Mouse (Mus musculus): Measurements from ENCODE around the gene Ncoa7.
"Not testable (repeated sequence)": the region's sequence is repeated elsewhere in the genome, so short reads cannot be mapped to it uniquely, and the experiment has no call there.

Ncoa7 gene

DNA sequence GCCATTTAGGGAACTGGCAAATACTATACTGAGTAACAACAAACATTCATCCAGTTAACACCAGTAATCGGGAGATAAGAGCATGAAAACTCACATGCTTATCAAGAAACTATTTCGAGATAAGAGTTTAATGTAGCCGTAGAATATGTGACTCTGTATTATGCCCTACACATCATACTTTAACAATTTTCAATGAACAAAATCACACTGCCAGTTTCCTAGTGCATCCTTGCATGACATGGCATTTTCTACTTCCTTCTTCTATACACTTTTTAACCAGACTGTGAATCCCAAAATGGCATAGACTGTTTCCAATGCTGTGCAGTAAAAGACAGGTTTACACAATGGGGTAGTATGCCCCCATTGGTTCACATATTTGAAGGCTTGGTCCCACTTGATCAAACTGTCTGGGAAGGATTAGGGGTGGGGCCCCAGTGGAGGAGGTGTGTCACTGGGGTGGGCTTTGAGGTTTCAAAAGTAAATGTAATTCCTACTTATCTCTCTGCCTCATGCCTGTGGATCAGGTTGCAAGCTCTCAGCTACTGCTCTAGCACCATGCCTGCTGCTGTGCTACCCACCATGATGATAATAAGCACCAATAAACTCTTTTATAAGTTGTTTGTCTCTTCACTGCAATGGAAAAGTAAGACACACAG is 15.3 kb downstream of the Ncoa7 start:
- no peak for DNase-seq

DNA sequence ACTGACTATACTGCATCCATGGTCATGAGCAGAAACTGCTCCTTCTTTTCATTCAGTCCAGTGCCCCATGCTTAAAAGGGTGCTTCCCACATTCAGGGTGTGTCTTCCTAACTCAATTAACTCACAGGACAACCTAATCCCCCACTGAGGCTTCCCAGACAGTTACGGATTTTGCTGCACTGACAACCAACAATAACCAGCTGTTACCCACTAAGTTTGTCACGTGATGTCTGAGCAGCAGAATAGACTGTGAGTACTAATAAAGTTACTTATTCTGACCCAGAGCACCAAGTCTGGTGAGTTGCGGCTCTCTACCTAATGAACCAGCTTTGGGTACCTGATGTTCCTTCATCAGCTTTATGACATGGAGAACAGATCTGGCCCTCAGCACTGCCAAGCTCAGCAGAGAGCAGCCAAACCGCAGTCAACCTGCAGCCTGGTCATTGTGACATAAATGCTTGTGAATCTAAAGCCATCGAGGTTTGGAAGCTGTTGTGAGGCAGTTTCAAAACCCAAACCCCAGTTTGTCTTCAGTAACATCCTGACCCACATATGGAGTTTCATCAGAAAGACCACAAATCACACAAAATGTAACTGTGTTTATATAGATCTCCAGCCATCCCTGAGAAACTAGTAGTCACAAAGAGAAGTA is 16.9 kb downstream of the Ncoa7 start:
- DNase-seq = no peak

DNA sequence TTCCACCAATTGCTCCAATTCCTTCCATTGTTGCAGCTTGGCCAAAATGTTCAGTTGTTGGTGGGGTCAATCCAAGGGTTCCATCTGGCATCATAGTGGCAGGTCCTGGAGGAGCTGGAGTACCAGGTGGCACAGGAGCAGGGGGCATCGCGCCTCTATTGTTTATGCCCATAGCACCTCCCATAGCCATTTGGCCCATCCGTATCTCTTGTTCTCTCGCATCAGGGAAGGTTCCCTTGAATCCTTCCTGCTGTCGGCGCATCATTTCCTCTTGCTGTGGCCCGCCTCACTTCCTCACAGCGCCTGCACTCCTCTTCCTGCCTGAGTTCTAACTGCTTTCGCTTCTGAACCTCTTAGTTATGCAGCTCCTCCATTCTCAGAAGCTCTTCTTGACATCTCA is 22.2 kb downstream of the Ncoa7 start:
- not testable (repeated sequence) for DNase-seq

DNA sequence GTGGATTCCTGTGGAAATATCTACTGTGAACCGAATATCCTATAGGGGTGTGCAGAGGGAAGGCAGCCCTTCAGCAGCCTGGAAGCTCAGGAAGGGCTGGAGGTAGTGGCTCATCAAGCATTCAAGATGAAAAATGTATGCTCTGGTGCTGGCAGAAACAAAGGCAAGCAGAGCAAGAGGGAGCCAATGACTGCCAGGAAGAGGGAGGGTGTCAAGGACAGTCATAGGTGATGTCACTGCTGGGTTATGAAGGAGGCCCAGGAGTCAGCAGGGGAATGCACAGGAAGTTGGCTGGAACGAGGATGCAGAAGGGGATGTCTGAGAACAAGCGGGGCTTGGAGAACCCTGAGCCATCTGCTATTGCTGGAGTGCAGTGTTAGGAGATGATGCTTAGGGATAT is 24.9 kb downstream of the Ncoa7 start:
- peak; percentile 14 for DNase-seq

DNA sequence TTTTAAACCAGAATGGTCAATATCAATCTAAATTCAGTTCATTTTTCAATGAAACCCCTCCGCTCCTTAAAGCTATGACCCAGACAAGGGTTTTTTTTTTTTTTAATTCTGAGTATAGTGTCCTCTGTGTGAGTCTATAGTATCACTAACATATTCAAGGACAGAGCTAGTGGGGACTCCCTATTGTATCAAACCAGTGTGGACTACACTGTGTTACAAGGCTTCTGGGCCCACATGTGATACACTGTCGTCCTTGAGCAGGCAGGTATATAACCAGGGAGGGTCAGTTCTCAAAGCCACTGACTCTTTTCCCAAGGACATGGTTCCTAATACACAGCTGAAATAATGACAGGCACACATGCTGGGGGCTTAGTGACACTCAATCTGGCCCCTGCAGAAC is 27.1 kb downstream of the Ncoa7 start:
- no peak for DNase-seq

DNA sequence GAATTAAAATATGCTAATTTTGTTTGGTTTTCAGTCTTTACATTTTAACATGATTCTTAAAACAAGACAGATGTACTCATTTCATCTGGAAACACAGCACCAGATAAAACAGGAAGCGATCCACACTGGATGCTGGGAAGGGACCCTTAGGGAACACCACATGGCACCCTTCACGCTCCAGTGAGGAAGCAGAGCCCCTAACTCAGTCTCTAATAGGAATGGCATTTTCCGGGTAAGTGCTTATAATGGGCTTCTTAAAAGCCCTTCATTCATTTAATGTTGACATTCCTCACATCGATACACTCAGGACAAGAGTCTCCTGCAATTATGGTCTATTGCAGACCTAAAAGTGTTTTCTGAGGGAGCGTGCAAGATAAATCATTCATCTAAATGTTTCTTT is 27.6 kb downstream of the Ncoa7 start:
- DNase-seq = no peak

DNA sequence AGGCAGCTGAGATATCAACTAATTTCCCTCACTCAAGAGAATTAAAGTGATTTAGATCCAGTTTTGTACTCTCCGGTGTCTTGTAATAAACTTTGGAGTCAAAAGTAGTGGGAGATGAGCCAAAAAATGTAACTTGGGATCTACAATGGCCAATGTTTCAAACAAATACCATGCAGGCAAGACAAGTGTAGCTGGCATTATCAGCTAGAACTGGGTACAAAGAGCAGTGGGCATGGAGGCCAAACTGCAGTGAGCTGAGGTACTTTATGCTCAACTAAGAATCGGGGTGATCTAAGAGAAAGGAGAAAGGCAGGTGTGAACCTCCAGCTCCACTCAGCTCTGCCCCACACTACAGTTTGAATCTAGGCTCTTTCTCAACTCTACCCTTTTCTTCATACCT is 28.7 kb downstream of the Ncoa7 start:
- DNase-seq = no peak

DNA sequence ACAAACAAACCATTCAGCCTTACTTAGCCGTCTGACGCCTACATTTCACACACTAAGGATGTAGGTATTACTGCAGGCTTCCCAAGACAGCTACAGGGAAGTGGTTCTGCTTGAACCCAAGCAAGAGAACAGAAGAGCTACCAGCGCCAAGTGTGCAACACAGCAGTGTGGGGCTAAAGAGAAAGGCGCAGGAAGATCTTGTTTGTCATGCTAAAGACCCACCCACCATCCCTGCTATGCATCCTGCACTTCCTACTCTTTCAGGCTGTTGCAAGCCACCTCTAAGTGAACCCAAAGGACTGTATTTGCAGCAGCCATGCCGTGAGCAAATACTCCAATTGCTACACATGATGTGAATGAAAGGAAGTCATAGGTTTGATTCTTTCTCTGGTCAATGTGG is 29.9 kb downstream of the Ncoa7 start:
- no peak for DNase-seq

DNA sequence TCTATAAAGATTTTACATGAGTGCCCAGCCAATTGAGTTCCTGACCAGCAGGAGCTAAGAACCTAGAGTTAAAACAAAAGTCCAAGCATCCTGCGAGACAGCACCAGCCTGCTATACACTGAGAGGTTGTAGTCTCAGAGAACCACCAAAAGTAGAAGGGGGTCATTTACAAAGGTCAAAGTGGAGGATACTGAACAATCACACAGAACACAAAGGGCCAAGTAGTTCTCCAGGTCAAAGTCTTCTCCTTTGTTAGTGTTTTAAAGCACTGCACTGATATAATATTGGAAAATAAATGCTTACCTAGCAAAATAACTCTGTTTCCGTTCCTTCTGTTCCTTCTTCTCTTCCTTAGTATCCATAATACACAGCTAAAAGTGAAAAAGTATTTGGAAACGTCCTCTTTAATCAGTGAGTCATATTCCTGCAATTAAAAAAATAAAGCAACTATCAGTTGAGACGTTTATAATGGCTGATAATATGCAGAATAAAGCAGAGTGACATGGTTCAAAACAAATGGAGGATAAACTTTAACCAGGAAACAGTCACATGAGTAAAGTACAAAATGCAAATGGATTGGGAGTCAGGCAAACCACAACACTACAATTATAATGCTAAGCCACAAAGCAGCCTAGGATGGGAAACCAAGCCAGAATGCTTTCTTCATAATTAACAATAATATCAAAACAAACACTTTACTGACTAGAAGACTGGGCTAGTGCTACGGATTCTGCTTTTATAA is 31.5 kb downstream of the Ncoa7 start:
- DNase-seq = no peak

DNA sequence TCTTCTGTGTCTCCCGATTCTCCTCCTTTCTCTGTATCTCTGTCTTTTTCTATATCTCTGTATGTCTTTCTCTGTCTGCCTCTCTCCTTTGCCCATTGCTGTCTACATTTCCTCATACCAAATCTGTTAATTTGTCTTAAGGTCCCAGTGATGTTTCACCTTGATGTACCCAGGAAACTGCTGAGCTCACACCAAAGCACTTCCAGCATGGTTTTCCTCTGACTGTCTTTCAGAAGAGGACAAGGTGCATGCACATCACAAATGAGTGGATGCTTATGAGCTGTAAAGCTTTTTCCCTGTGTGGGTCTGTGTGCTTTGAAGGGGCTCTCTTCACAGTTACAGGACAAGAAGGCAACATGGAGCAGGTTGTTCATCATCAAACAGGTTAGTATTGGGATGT is 34.3 kb downstream of the Ncoa7 start:
- no peak for DNase-seq

DNA sequence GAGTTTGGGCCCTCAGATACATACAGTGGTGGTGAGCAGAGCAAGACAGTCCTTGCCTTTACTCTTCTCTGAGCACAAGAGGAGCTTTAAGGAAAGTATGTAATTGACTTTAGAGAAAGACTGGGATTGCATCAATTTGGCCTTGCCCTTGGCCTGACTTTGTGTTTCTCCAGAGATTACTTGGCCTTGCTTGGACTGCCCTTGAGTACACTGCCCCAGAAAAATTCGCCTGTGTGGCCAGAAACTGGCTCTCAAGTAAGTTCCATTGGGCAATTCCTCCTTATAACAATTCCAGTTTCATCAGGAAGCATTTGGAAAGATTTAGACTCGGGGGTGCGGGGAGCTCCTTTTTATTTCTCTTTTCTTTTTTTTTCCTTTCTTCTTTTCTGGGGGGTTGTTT is 34.9 kb downstream of the Ncoa7 start:
- DNase-seq = peak; percentile 43

DNA sequence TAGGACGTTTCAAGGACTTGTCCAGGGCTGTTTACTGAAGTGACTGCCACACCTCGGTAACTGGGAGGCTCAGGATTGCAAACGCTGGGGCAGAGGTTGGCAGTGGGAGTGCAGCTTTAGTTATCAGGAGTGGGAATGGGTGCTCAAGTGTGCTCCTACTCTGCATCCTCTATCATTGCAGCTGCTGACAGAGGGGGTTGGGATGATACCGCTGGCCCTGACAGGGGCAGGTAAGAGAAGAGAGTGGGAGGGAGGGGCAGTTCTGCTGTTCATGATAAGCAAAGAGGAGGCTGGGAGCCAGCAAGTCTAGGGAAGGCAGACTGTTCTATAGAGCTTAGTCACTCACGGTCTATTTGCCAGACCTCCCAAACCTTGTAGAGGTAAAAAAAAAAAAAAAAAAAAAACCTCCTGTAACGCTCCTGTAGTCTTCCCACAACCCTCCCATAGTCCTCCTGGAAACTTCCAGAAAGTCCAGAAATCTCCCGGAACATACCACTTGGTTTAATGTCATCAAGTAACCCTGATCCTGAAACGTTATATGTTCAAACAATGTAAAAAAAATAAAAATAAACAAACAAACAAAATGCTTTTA is 39.9 kb downstream of the Ncoa7 start:
- DNase-seq = no peak

DNA sequence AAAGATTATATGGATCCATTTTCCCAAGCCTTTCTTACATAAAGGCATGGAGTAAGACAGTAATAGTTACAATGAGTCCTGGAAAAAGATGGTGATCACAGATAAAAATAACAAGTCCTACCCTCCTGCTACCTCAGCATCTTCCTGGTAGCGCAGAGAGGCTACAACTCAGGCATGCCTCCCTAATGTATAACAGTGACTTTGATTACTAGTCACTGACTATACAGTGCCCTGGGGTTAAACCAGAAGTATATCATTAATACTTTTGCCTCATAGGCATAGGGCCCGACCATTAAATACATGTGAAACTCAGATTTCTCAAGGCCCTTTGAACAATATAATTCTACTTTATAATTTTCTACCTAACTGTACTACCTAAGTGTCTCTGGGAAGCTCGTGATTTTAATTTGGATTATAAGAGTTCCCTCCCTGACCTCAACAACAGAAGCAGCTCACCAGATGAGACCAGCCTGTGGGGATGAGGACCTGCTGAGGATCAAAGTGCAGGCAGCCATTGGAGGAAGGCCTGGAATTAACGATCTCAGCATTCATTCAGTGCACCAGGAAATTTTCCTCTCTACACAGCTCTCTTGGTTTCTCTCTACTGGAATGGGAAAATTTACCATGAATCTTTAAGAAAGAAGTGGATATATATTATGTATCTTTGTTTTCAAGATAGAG is 40.7 kb downstream of the Ncoa7 start:
- DNase-seq = no peak

DNA sequence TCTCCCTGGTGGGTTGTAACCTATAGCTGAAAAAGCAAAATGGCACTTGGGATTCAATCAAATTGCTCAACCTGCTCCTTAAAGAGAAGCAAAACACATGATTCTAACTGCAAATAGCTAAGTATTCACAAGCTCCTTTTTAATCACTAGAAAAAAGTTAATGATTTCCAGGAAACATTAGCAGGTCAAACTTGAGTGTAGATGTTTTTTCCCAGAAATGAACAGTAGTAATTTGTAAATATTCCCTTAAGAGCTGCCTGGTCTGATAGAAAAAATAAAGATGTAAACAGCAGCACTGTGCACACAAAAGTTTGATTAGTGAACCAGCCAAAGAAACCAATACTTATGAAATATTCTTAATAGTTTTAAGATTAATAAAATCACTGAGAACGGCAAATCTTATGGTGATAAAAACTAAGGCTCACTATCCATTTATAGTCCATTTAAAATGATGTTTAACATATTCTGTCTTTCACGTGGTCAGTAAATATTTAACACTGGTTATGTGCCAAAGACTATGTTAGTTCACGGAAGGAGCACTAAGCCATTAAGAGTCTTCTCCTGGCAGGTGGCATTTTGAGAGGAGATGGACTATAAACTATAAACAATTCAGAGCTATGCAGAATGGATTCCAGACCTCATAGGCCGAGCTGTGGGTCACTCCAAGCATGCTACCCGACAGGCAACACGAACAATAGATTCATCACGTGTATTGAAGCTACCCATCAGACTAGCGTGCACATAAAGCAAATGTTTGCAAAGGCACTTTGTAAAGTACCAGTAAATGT is 43.6 kb downstream of the Ncoa7 start:
- no peak for DNase-seq

DNA sequence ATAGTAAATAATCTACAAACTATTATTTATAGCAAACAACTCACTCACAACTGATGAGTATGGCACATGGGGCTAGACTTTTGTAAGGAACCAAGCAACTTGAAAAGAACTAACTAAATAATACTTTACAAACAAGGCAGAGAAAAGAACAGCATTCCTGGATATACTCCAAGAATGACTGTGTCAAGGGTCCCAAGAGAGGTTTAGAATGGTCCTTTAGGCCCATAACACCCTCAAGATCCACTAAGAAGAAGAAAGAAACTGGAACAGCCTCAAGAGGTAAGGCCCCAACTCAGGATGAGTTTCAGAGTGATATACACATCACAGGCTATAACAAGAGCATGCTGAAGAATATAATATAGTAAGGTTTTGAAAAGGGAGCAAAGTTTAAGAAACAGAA is 47.1 kb downstream of the Ncoa7 start:
- DNase-seq = no peak

DNA sequence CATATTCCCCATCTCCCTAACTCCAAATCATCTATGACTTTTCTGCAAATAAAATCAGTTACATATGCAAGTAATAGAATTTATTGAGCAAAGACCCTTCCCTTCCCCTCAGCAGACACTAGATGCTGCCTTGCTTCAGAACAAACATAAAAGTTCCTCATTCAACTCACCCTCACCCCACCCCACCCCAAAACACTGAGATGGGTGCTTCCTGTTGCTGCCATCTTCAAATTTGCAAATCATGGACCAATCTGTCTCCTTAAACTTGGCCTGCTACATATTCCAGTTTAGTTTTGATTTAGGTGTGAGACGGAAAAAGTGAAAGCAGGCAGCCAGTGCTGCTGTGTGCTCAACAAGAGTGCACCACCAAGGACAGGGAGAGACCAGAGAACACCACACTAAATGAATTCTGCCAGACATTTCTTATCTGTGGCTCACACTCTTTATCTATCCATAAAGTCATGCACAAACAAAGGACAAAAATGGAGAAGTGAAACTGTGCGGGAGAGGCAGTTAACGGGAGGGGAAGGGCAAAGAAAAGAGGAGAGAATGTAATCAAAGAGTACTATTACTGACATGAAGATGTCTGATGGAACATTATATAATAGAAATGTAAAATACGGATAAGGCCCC is 48.2 kb downstream of the Ncoa7 start:
- DNase-seq = no peak

DNA sequence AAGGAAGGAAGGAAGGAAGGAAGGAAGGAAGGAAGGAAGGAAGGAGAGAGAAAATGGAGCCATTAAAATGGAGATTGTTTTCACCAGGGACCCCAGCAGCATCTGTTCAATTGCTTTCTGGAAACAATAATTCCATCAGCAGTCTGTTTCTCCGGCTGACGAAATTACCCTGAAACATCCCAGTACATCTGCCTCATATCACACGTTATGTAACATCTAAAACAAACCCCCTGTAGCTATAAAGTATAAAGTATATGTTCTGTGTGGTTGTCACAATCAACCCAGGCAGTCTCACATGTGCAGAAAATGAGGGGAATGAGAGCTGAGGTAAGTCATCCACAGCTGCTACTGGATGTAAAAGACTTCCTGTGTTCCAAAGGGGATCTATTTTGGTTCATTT is 49.0 kb downstream of the Ncoa7 start:
- no peak for DNase-seq

DNA sequence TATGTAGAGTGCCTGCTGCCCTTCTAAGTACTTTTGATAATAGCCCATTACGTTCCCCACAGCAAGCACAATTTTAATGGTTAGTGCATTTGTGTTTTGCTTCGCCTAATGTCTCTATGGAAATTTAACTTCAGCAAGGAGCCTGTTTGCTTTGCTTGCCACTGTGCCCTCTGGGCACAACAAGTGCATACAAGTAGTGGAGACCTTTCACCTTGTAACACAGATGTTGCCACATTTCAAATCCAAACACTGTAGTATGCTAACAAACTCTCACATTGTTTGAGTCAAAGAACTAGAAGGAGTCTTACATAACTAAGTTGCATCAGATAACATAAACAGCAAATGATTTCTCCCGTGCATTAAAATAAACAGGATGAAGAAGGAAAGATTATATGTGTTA is 50.6 kb downstream of the Ncoa7 start:
- no peak for DNase-seq

DNA sequence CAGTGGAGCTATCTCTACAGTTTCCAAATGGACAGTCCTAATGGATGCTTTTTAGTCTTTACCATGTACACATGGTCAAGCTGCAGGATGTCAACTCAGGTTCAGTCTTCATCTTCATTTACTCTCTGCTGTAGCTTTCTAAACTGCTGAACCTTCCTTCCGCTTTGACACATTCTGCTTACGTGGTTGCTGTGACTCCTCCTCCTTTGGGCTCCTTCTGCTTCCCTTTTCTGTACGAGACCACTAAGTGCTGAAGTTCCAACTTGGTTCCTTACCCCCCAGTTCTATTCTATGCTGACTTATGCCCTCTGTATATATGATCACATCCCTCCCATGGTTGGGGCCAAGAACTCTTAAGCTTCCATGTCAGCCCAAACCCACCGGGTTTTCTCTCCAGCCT is 51.5 kb downstream of the Ncoa7 start:
- DNase-seq = no peak

DNA sequence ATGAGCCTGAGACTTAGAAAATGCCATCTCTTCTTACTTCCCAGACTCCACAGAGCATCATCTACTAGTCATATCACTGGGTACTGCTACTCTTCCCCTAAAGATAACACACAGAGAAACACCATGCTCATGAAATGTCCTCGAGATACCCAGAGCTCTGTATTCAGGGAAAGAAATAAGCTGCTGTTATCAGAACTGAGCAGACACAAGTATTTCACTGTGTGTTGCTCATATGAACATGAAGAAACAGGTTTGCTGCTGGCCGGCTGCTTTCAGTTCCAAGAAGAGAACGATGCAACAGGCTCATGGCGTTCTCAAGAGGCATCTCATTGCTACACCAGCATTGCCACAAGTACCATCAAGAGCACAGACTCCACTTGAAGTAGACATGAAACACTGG is 53.3 kb downstream of the Ncoa7 start:
- peak; percentile 12 for DNase-seq

DNA sequence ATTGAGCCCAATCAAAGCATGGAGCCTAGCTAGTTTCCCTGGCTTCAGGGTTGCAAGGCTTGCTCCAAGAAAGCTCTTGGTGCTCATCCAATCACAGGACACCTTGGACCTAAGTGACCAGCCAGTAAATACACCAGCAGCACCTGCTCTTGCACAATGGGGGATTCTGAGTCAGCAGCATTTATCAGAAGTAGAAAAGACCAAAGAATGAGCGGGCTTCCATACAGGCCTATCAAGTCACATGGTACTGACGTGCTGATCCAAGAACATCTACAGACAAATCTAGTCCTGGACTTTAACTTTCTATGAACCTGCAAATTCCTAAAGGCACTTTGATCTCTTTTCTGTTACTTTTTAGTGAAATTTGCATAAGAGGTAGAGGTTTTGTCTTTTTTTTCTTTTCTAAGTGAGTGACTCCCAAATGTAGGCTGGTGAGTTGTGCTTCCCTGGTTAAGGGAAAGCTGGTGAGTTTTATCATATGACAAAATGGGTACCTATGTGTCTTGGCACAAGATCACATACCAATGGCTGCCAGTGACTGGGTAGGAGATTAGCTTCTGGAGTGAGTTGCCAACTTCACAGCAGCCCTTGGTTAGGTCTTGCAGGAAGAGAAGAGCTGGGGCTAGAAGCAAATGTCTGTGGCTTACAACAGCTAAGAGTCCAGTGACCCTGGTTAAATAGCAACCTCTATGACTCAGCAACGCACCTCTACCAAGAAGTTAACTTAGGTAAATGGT is 57.7 kb downstream of the Ncoa7 start:
- DNase-seq = no peak
